Mouse (Mus musculus) right cerebral cortex, adult 18-20 months (tissue): Measurements from ENCODE around the gene Il17c.
A peak's percentile ranks its signal among the peaks of the same experiment; 100 is the strongest.

Experiments used
- DNase-seq: peaks from one replicate; pipeline ENCODE4 v3.0.0; 2022; ENCODE audit warnings: mixed read lengths

The Il17c gene

GRCm38 (mm10) chr8:122431694-122432442 is 10.0 kb downstream of the Il17c start:
- DNase-seq: no peak

DNA sequence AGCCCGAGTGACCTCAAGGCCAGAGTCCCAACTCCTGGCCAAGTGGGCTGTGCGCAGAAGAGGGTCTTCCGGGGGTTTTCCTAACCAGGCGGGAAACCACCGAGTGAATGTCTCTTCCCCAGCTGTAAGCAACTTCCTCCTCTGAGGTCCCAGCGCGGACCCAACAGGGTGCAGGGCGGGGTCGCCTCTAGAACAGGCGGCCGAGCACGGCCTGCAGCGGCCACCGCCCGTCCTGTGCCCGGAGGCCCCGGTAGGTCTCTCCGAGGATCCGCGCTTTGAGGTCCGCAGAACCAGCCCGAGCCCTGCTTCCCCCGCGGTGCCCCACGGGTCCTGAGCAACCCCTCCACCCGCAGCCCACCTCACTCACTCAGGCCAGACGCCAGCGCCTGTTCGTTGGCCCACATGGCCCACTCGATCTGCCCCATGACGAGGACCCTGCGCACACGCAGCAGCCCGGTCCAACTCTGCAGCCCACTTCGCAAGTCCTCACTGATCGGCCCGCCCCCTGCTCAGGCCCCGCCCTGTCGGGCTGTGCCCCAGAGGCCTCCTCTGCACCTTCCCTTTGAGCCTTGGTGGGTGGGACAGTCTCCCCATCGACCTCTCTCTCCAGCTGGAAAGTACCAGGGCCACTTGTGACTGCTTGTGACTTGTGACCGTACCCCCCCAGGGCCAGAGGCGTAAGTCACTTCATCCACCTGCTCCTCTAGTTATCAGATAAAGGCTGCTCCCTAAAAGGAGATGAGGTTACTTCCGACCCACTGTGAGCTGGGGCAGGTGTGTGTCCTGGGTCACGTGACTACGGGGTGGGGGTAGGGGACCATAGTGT is 10.8 kb downstream of the Il17c start, which contains the start of gene Cyba:
Gene Cyba, minus strand, starts transcription at position 488 of the 826 bp plus-strand sequence.
- no peak for DNase-seq

DNA sequence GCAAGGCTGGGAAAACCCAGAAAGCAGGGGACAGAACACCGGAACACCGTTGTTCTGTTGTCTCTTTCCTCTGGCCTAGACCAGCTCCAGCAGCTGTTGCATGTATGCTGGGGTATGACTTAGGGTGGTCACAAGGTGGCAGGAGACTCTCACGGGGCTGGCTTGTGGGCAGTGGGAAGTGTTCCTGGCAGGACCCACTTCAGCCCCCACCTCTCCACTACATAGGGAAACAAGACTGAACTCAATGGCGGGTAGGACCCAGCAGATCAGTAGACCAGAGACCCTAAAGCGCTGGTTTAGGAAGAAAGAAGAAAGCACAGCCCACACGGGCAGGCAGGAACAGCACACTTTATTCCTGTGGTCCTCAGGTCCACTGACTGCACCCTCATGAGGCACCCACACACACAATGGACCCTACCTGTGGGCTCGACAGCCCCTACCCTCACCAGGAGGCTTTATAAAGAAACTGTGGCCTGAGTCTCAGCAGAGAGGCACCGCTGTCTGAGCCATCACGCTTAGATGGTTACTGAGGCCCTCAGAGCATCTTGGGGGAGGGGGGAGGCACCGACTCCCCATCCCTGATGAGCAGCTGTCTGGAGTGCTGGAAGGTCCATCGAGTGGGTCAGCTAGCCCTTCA is 11.6 kb downstream of the Il17c start:
- no peak for DNase-seq

GRCm38 (mm10) chr8:122435375-122435774 is 13.6 kb downstream of the Il17c start:
- no peak for DNase-seq

GRCm38 (mm10) chr8:122436146-122436545 is 14.3 kb downstream of the Il17c start:
- no peak for DNase-seq

DNA sequence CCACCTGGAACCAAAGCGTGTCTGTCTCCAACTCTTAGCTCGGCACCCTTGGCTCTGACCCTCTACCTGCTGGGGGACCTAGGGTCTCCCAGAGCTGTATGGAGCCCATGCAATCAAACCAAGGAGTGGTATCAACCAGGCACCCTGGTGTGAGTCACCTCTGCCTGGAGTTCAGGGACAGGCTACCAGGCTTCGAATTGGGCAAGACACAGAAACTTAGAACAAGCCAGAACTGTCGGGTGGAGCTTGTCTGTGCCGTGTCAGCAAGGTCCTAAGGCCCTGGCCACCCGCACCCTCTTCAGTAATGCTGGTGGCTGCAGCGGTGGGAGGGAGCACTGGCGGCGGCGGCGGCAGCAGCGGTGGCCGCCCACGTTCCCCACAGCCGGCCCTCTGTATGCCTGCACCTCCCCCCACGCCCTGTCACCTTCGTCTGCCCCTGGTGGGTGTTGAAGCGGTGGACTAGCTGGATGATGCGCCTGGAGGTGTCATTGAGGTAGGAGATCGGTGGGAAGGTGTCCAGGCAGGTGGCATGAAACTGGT is 14.8 kb downstream of the Il17c start:
- DNase-seq: no peak

- DNase-seq: no peak
Measured at GRCm38 (mm10) chr8:122437708-122438331, 16.0 kb downstream of the Il17c start.

GRCm38 (mm10) chr8:122439336-122439735 is 17.5 kb downstream of the Il17c start:
- DNase-seq: no peak

- no peak for DNase-seq
Measured at GRCm38 (mm10) chr8:122441326-122441725, 19.5 kb downstream of the Il17c start.

GRCm38 (mm10) chr8:122442356-122442755 is 20.5 kb downstream of the Il17c start:
- DNase-seq: no peak

DNA sequence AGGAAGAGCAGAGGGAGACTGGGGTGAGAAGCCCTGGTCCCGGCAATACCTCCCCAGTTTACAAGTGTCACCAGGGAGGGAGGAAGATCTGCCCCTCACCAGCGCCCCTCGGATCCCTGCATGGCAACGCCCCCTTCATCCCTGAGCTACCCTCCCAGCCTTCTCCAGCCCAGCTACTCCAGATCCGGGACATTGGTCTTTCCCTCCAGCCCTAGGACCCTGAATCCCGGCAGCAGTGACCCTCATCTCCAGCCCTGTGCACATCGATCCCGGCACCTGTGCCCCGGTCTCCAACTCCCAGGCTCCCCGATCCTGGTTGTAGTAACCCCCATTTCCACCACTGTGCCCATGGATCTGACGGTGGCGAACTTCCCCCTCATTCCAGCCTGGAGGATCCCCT is 21.0 kb downstream of the Il17c start:
- no peak for DNase-seq

- peak; percentile 100 for DNase-seq
Measured at GRCm38 (mm10) chr8:122443262-122444006, 21.6 kb downstream of the Il17c start, which contains the start of gene Mvd. TSS of gene Mvd (minus strand) at chr8:122443422.

DNA sequence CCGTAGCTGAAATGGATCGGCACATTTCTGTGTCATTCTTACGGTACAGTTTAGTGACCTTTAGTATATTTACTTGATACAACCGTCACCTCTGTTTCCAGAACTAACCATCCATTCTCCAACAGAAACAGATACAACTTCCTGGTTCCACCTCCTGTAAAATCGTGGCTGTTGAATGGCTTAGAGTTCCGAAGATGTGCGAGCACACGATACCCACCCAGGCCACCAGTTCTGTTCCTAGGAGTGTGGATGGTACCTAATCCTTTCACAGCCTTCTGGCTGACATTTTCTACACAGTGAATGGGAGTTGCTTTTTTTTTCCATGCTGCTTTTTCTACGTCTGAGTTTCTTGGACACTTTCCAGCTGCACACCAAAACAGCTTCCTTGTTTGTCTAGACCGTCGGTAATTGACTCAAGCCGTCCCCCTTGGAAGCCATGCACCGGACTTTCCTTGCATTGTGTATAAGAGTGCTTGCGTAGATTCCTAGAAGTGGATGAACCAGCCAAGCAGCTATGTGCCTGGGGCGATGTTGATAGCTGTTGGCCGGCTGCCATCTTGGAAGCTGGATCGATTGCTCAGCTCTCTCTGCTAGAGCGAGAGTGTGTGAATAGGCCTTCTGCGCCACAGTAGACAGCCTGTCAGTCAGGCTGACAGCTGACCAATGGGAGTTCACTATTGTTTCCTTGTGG is 22.4 kb downstream of the Il17c start:
- peak; percentile 84 for DNase-seq

- no peak for DNase-seq
Measured at GRCm38 (mm10) chr8:122445203-122445602, 23.4 kb downstream of the Il17c start.

DNA sequence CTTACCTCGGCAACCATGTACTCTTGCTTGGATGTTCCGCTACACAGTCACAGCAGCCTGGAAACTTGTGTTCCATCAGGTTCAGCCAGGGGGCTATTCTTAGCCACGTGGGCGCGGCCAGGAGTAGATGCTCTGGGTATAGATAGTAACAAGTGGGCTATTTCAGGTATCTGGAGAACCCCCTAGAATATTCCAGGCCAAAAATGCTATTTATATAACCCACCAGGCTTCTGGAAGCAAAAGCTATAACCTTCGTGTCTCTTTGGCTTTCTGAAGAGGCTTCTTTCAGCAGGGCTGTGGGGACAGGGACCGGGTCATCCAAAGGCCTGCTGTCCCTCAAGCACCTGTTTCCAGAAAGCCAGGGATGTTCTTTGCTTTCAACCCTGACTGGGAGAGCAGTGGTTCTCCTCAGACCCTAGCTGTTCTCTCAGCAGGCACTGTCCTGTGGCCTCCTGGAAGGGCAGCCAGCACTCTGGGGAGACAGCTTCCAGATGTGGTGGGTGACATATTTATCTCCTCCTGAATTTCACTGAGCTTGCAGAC is 29.4 kb downstream of the Il17c start:
- no peak for DNase-seq

- no peak for DNase-seq
Measured at GRCm38 (mm10) chr8:122452154-122452553, 30.3 kb downstream of the Il17c start.

DNA sequence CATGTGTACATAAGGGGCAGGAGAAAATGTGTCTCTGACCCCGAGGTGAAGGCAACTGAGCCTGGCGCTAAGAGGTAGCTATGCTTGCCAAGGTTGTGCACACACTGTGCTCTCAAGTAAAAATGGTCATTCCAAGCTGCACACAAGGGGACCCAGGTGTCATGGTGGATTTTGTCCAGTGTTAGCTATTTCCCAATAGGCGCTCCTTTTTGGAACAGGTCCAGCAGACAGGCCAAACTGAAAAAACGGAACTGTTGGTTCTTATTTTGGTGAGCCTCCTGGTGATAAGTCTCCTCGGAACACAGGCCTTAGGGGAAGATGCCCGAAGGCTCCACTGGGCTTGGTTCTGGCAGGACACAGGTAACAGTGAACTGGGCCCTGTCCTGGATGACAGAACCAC is 32.6 kb downstream of the Il17c start:
- DNase-seq: no peak

DNA sequence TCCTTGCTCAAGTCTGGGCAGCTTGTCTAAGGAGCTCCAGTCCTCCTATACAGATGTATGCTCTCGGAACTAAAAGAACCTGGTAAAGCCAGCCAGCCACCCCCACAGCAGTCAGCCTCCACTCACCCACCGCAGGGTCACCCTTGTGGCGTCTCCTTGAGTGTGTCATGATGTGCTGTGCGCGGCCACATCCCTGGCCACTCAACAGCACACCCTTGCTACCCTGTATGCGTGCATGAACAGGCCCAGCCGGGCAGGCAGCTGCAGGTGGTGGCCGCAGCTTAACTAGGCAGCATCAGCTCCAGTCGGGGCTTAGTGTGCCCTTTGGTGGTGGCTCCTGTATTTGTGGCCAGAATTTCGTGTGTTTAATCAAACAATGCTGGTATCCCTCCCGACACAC is 35.4 kb downstream of the Il17c start:
- no peak for DNase-seq

DNA sequence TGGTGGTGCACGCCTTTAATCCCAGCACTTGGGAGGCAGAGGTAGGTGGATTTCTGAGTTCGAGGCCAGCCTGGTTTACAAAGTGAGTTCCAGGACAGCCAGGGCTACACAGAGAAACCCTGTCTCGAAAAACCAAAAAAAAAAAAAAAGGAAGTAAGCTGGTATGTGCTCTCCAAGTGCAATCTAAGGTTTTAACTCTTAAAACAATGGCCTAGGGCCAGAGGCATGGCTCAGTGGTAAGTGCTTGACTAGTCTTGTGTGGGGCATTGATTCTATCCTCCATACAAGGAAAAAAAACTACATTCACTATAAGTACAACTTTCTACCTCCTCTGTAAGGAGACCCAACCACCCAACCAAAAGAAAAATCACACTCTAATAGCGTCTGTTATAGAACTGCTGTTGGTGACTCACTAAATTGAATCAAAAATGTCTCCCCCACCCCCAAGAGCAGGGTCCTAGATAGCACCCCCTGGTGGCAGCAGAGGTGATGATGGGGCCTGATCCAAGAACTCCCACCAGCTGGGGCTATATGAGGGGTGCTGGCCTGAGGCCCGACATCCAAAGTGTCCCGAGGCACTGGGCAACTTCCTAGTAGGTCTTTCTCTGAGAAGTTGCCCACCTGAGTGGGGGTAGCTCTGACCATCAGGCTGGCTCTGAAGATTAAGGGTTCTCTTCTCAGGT is 37.5 kb downstream of the Il17c start:
- no peak for DNase-seq

DNA sequence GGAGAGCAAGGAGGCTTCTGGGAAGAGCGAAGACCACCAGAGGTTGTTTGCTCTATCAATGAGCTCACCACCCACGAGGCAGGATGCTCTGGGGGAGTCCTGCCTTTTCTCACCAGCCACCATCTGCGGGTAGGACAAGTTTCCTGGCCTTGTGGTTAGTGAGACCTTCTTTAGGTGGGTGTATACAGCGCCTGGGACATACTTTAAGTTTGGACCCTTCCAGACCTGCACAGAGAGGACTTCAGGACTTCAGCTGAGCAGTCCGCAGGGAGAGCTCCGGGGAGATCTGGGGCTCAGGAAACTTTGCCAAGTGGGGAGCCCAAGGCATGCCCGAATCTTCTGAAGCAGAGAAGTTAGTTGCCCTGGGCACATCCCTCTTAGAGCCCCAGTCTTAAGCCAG is 38.2 kb downstream of the Il17c start:
- DNase-seq: no peak
